Mouse (Mus musculus) lung, adult 2 months (tissue): ENCODE data around the gene Ldlr.

Experiments used
- CTCF ChIP-seq: fragments of 200-500 bp; IDR thresholded peaks from 2 replicates; pipeline ENCODE4 v1.5.1; 2011; ENCODE audit warnings: mild to moderate bottlenecking, low read length, control low read depth; ENCODE audit not compliant: insufficient read depth
- POLR2A ChIP-seq: fragments of 200-500 bp; IDR thresholded peaks from 2 replicates; pipeline ENCODE4 v1.6.1; 2011; ENCODE audit warnings: low read depth, mild to moderate bottlenecking, control low read depth, low read length, borderline replicate concordance; ENCODE audit errors: extremely low read depth

DNA sequence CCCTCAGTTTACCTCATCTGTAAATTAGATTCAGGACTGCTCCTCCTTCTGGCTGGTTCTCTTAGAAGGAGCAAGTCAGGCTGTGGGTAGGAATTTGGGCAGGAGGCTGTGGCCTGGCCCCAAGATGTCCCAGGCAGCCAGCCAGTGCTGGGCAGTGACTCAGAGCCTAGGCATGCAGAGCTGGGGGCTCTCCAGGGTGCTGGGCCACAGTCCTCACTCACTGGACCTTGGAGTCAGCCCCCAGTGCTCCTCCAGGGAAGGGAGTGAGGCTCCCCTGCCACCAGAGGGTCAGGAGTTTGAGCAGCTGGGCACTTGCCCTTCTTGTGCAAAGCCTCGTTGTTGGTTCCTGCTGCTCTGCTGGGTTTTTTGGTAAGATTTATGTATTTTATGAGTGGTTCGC, 30.7 kb downstream of the Ldlr start:
- TF ChIP-seq CTCF (no peak), POLR2A (no peak)
